Mouse (Mus musculus) layer of hippocampus, postnatal 14 days (tissue): ENCODE results near the gene Arhgap8. TPM values are rescaled to one million over a fixed set of nuclear protein-coding genes. Genes with fewer than 3 reads are reported as not detected.
"Not testable (repeated sequence)": the region's sequence is repeated elsewhere in the genome, so short reads cannot be mapped to it uniquely, and the experiment has no call there.

Experiments used
- DNase-seq, 2 experiments: peaks; one replicate each; pipeline ENCODE4 v3.0.0; 2021 to 2022; ENCODE audit warnings: low spot score in 2 of 2, mixed read lengths in 1 of 2
- total RNA-seq, 2 experiments: library from RNA; stranded (reverse); gene quantifications; 2 replicates each; pipeline ENCODE4 v1.2.3; 2021

Gene Arhgap8
- total RNA-seq, 2 experiments from 2014 or later: not detected

DNA sequence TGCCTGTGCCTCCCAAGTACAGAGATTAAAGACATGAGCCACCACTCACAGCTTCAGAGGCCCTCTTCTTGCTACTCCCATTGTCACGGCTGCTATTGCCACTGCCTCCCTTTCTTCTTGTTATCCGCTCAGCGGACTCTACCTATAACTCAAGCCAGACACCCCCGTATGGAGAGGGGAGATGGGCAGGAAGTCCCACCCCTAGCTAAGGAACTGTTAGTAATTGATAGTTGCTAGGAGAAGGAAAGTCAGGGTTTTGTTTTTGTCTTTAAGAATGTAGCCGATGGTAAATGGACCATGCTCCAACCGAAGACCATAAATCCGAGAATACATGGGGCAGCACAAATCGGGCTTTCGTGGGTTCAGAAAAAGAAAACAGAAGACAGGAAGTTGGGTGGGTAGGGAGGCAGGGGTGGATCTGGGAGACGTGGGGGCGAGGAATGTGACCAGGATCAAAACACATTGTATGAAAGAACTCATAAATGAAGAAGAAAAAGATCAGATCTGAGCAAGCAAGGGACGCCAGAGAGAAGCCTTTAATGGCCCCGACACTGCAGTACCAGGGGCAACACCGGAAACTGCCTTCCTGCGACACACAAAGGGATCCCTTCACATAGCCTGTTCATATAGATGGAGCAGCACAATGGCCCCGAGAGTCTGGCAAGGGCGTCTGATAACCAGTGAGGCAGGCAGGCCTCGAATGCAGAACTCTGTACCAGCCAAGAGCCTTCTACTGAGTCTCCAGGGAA is 12.0 kb downstream of the Arhgap8 start:
- no peak for DNase-seq

DNA sequence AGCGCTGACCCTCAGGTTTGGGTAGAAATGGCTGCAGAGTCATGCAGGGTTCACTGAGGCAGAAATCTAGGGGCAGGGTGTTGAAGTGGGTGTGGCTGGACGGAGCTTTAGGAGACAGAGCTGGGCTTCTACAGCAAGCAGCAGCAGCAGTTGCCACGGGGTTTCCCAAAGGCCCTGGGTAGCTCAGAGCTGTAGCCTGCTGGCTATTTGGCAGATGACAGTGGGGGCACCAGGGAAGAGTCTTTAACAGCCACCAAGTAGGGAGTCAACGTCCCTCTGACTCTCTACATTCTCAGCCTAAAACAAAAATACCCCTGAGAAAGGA is 12.5 kb downstream of the Arhgap8 start:
- no peak for DNase-seq

DNA sequence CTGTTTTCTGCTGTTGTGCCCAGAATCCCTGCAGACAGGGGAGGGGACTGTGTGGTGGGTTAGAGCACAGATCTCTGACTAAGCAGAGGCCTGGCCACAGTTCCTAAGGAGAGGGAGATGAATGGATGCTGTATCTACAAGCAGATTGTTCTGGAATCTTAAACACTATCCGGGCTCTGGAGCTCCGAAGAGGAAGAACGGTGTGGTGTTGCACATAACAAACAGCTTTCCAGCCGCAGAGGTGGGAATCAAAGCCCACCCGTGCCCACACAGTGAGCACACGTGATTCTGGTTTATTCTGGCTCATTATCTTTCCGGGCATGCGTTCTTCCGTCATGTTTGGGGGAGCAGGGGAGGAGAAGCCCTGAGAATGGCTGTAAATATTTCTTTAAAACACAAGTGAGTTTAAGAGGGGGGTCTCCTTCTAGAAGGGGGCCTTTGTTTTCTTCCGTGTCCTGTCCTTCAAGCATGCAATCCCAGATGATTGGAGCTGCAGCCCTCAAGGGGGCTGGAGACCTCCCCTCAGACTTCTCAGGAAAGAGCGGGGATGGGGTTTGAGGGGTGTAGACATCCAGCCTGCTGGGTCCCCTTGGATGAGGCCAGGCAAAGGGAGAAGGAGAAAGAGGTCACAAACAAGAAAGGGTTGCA is 16.6 kb downstream of the Arhgap8 start:
- peak in 1 of 2 experiments; percentile 13 for DNase-seq

DNA sequence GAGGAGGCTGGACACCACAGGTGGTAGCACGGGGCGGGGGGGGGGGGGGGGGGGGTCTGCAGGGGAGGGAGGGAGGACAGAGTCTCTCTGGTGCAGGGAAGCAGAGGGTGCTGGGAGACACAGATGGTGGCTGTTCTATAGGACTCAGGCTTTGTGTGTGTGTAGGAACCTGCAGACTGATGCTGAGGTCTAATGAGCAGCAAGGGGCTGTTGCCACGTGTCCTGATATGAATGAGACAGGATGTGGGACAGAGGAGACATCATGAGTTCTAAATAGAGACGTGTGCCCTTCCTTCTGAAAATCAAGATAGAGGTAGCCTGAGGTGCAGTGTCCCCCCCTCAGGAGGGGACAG is 17.1 kb downstream of the Arhgap8 start:
- DNase-seq: no peak

DNA sequence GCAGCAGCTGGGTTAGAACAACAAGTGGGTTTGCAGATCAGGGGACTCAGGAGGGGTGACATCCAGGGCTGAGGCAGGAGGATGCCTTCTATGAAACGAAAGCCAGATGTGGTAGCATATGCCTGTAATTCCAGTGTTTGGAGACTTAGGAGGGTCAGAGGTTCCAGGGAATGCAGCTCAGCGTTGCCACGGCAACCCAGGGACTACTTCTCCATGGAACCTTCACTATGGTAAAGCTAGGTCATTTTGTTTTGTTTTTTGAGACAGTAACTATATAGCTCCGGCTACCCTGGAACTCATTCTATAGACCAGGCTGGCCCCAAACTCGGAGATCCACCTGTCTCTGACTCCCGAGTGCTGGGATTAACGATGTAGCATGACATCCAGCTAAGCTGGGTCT is 18.4 kb downstream of the Arhgap8 start:
- DNase-seq: no peak

DNA sequence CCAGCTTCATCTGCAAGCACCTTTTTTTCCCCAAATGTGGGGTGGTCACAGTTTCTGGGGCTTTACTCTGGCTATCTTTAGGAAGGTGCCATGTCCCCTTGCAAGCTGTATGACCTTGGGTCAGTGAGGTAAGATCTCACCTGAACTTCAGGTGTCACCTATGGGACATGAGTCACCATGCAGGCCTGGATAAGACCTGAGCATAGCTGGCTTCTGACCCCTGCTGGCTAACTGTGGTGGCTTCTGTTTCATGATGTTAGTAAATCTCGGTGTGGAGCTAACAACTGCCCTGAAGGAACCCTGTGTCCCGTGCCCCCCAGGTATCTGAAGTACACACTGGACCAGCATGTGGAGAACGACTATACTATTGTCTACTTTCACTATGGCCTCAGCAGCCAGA is 21.7 kb downstream of the Arhgap8 start:
- DNase-seq: no peak

DNA sequence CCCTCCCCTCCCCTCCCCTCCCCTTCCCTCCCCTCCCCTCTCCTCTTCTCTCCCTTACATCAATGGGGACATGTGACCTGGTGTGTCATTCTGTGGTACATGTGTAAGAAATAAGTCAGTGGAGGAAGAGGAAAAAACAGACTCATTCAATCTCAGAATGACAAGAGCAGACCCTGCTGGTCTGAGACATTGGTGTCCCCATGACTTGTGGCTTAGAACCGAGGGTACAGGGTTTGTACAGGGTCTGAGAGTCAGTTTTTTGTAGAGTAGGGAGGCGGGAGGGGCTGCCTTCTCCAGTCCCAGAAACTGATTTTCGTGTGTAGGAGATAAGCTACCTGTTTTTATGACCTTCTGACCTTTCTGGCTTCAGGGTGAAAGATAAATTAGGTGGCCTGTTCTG is 23.5 kb downstream of the Arhgap8 start:
- DNase-seq: no peak

DNA sequence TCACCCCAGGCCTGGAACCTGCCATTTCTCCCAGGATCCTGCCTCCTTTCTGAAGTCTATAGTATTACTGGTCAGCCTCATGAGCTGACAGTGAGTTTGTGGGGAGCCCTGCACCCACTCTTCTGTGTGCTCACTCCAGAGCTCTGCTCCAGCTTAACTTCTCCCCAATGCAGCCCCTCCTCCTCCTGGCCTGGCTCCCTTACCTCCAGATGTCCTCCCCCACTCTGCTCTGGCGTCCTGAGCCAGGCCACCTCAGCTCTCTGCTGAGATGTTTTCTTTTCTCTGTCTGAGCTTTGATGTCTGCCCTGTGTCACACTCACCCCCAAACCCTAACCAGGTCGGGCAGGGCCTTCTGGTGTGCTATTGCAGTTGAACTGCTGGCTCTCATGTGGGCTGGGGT is 24.5 kb downstream of the Arhgap8 start:
- DNase-seq: no peak

DNA sequence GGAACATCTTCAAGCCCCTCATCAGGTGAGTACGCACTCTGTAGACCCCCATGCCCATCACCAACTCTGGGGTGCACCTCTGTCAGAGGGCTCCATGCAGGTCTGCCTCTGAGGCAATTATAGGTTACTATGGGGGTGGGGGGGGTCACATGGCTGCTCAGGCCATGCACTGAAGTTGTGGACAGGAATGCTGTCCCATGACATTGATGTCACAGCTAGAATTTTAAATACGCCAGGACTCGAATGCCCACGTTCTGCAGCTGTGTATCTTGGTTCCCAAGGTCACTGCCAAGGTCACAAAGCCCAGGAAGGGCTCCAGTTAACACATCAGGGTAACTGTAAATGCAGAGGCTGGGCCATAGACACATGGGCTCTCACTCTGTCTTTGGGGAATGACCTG is 26.0 kb downstream of the Arhgap8 start:
- DNase-seq: no peak

DNA sequence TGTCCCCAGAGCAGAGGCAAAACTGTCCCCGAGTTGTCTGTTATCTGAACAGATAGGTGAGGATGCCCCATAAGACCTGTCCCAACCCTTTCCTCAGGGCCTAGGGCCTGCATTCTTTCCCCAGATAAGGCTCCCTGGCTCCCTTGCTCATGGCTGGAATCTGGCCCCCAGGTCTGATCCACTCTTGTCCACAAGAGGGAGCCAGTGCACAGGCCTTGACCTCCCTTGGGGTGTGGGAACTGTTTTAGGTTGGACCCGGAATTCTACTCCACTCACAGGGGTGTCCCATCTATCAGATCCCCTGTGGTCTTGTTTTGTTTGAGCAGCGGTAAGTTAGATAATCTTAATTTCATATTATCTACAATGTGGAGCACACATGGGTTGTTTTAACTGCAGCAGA is 35.1 kb downstream of the Arhgap8 start:
- peak; percentile 79 to 83 for DNase-seq

DNA sequence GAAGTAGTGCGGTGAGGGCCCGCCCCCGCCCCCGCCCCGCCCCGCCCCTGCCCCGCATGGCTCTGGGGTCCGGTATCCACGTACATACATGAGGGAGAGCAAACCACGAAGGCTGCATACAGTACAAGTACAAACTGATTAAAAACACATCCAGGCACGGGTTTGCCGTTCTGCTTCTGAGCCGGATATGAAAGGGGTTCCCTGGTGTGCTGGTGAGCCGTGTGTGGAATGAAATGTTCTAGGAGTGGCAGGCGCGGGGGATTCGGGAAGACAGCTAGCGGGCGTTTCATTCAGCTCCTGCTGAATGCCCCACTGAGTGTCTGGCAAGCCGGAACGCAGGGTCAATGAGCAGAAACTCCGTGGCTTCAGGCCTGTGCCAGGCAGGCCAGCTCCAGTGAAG is 36.6 kb downstream of the Arhgap8 start:
- peak; percentile 56 to 63 for DNase-seq

DNA sequence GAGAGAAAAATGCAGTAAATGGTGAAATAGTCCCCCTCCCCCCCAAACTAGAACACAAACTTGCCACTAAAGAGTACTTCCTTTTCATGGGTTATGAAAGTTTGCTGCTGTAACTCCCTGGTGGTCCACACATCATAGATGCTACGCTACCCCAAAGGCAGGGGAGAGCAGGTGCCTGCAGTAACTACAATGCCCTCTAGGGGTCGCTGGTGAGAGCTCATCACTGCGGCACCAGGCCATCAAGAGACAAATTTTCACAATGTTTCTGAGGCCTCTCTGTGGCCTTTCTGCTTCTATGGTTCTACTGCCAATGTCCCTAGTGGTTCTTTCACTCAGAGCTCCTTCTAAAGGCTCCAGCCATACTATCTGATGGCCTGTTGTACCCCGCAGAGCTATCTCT is 38.6 kb downstream of the Arhgap8 start:
- peak in 1 of 2 experiments; percentile 38 for DNase-seq

DNA sequence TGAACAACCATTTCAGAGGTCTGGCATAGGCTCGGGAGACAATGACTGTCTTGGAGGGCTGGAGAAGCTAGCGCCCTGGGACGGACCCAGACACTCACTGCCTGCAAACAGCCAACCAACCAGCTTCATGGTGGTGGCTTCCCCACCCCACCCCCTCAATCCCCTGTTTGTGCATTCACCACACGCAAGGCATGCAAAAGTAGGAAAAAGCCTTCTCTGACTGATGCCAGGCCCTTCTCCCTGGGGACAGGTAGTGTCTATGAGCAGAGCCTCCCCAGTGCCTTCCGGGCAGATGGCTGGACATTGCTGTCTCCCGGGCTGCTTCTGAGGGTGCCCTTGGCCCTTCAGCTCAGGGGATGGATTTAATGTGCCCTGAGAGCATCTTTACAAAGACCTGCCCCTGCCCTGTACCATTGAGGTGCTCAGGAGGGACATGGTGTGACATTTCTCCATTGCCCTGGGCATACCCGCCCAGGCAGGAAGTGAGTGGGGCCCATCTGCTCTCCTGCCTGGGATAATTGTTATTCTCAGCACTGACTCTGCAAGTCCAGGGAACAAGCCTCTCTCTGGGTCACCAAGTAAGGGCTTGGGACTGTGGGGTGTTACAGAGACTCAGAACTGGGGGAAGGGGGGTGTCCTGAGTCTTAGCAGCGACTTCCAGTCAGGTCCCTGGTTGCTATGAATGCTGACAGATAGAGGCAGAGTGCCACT is 43.0 kb downstream of the Arhgap8 start:
- DNase-seq: no peak

DNA sequence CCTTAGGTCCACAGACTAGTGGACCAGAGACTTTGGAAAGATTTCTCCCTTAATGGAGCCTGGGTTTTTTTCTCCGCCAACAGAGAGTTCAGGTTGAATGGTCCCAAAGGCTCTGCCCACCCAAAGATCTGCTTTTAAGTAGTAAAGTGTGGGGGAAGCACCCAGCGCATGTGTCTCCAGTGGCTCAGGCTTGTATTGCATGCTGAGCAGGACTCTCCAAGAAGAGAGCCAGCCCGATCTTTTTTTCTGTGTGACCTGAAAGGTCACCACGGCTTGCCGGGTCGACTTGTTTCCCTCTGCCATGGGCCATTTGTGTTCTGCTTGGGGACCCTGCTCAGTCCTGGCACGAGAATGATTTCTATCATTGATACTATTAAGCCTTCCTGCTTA is 43.6 kb downstream of the Arhgap8 start:
- DNase-seq: no peak

DNA sequence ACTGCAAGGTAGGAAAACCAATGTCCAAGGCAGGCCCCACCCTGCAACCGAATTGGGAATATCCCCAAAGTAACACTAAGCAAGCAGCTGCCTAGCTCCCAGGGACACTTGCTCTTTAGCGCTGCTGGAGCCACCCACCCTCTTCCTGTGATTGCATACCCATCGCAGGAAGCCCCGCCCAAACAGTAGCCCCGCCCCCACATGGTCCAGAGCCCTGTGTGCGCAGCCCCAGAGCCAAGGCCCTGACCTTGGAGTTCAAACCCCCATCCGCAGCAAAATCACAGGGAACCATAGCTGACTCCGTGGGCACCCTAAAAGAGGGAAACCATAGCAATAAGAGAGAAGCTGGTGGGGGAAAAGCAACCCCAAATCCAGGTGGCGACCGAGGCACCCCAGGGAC is 46.8 kb downstream of the Arhgap8 start:
- no peak for DNase-seq

DNA sequence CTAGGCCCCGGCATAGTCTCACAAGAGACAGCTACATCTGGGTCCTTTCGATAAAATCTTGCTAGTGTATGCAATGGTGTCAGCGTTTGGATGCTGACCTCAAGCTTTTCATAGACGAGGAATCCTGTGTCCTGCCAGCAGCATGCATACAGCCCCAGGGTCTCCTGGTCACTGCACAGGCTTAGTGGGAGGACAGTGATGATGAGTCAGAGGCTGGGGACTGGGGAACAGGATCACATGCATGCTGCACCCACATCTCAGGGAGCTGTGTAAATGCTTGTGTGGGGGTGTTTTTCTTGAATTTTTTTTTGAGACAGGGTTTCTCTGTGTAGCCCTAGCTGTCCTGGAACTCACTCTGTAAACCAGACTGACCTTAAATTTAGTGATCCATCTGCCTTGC is 48.7 kb downstream of the Arhgap8 start:
- not testable (repeated sequence) for DNase-seq

DNA sequence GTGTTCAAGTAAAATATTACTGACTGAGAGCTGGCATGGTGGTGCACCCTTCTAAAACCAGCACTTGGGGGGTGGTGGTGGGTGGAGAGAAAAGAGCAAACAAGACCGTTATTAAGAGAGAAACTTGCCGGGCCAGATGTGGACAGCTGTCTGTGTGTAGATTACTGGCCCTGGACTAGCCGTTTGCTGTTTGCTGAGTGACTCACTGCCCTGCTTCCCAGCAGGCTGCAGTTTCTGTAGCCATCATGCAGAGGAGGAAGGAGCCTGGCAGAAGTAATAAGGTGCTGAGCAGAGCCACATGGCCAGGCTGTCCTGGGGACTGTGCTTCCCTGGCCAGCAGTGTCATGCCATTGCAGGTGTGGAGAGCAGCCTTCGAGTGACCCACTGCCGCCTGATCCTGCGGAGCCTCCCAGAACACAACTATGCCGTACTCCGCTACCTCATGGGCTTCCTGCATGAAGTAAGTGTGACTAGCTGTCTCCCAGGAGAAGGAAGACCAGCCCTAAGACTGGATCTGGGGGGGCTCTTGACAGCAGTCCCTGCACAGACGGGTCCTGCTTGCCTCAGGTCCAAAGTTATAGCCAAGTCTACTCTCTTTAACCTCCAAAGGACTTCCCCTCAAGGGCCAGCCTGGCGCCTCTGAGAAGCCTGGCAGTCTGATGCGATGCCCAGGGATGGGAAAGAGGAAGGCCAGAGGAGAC is 49.9 kb downstream of the Arhgap8 start:
- DNase-seq: no peak

DNA sequence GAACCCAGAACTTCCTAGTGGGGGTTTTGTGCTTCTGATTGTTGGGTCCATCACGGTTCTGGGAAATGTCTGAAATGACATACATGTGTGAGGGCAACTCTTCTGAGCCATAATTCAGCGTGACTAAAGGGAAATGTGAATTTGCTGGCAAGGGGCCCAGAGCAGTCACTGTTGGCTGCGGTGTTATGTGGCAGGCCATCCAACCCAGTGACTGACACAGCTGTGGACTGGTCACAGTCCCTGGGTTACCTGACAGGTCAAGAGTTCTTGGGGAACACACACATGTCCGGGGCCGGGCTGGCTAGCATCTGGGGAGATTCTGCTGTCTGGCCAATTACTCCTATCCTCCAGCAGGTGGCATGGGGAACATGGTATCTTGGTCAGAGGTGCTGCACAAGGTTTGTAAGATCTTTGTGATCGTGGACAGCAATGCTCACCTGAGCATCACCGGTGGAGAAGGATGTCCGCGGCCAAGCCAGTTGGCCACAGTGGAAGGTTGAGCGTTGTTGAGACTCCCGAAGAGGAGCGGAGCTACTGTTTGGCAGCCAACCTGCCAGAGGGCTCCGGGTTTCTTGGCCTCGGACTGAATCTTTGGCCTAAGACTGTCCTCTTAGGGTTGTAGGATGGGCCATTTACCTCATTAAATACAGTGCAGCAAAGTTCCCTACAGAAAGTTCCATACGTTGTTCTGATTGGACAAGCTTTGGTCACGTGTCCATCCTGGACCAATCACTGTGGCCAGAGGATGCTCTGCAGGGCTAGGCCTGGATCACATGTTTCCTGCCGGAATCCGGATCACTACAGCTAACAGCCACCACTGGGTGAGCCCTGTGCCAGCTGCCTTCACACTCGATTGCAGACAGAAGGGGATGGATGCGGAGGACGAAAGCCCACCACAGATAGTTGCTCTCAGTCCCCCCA is 52.6 kb downstream of the Arhgap8 start:
- DNase-seq: no peak

DNA sequence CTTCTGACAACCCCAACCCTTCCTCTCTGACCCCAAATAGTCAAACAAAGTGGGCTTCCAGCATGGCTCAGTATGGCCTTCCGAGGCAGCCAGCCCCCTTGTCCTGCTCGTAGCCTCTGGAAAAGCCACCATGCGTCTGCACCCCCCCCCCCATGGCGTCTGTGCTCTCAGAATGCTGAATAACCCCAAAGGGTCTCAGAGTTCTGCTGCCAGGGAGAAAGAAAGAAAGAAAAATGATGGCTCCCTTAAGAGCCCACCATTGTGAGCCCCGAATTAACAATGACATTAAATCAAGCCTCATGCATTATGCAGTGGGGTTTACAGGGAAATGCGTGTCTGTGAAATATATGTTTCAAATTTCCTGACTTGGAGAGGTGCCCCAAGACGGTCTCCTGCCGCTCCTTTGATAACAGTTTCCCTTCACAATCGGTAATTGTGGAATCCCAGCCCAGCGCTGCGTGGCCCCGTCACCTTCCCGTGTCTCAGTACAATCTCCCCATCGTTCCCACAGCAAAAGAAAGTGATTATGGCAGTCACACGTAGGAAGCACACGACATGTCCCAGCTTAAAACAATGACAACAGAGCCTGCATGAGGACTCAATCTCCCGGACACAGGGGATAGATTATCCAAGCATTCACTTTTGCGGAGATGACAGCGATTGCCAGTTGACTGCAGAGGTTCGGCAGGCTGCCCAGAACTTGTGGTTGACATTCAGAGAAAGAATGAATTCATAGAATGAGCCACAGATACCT is 55.7 kb downstream of the Arhgap8 start:
- peak in 1 of 2 experiments; percentile 29 for DNase-seq

DNA sequence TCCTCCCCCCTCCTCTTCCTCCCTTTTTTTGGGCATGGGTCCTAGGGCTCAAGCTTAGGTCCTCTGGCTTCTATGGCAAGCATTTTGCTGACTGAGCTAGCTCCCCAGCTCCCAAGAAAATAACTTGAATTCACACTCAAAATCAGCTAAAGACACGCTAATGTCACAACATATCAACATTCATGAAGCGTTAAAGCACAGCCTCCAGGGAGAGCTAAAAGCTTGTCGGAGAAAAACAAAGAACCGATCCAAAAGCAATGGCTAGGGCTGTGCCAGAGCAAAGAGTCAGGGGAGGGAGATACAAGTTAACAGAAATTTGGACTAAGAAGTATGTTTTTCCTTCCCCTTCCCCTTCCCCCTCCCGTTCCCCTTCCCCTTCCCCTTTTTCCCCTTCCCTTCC is 58.7 kb downstream of the Arhgap8 start:
- no peak for DNase-seq
